Mouse (Mus musculus): ENCODE results near the gene Hs6st1.

- TF ChIP-seq CTCF (IDR thresholded peaks at IDR 0.05; ENCODE audit: low read depth) (no peak), EP300 (IDR thresholded peaks at IDR 0.05; ENCODE audit: low read depth) (0 out of 2 replicates have a peak, but pooled peaks have one; percentile 64)
Observed at GRCm38 (mm10) chr1:36079679-36080078, 11.5 kb downstream of the Hs6st1 start.

Data from heart, postnatal 0 days (tissue).